Mouse (Mus musculus) megakaryocyte, embryonic 14.5 days (primary cell): ENCODE measurements at regions not wholly inside any gene's neighbourhood (a gene's known extent, or its start where the extent isn't known, plus 50 kb on each side); places are given as distances from the start of the nearest gene placed in this dataset.

Experiments
- FLI1 ChIP-seq: IDR thresholded peaks from 2 replicates; pipeline ENCODE4 v1.6.1; 2012; ENCODE audit warnings: low read length, inconsistent platforms, mixed read lengths
- GATA1 ChIP-seq: IDR thresholded peaks from 3 replicates; pipeline ENCODE4 v1.6.1; 2012; ENCODE audit warnings: mixed read lengths, low read length, inconsistent platforms, borderline replicate concordance

- no peak for TF ChIP-seq GATA1
- no peak for TF ChIP-seq FLI1
Observed at GRCm38 (mm10) chr1:154042956-154043355, 142.9 kb upstream of the Teddm2 start.
